Comparison of ENCODE assay signal across 7 mouse cellular contexts in the genomic region with DNA sequence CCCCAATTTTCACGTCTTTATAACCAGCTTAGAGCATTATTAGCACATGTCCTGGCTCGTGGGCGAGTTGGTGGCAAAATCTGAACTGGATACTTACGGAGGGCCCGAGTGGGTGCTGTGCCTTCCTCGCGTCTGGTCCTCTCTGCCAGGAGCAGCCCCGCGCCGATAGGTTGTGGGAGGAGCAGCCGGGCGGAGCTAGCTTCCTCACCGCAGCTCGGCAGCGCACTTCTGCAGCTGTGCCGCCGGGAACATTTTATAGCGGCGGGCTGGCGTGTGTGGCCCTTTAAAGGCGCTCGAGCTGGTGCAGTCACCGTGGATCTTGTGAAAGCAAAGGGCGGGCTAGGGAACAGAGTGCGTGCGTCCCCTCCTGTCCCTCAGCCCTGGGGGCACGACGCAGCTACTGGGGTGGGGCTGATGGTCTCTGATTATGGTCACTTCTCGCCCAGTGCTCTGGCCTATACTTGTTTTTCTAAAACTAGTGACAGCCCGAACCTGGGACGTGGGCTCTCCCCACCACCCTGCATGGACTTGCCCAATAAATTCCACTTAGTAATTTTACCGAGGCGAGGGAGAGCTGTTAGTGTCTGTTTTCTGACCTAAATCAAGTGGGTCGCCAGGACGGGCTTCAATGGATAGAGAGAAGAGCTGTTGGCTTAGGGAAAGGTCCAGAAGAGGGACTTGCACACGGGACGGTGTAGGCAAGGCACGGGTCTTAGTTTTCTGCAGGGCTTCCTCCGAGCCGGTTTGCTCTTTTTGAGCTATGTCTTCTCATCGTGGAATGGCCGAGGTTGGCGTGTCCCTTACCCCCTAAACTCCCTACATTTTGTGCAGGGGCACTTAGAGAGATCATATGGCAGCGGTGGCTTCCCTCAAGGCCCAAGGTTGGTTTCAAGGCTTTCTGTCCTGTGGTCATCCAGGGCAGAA. TPM values are rescaled to one million over a fixed set of nuclear protein-coding genes. Genes with fewer than 3 reads are reported as not detected.
DNase-seq lines count a peak whose midpoint lies in the region; ATAC-seq and TF ChIP-seq lines count a peak whose summit lies in the region.

A gene (minus strand): TSS at position 245 of the 924 bp plus-strand sequence.

- H3K27ac ChIP-seq in intestine, postnatal 0 days (ENCODE audit: low read depth, low read length) = no peak within 1 kb of the TSS
- H3K27ac ChIP-seq in limb, embryonic 10.5 days = peak within 1 kb of the TSS; percentile 82
- H3K27ac ChIP-seq in midbrain, embryonic 12.5 days (replicated peaks) = peak within 1 kb of the TSS; percentile 30; the same call in 1 of the 2 replicates

- peak; percentile 65 for ATAC-seq in intestine, postnatal 0 days
- peak; percentile 87 for ATAC-seq in midbrain, embryonic 12.5 days (ENCODE audit: low FRiP score, low read depth)

- DNase-seq in adrenal gland, postnatal 14 days = peak; percentile 74
- DNase-seq in embryo, embryonic 11 days = peak; percentile 86
- peak; percentile 91 for DNase-seq in heart, adult 11 months
- DNase-seq in limb, embryonic 10.5 days (ENCODE audit: low spot score) = peak; percentile 79
- DNase-seq in spleen, postnatal 36 days (ENCODE audit: low spot score in 2 of 2) = peak; percentile 21 to 27

- no peak within 1 kb of the TSS for H3K9ac ChIP-seq in intestine, postnatal 0 days (ENCODE audit: low read depth, low read length)
- peak within 1 kb of the TSS; percentile 53 for H3K9ac ChIP-seq in midbrain, embryonic 12.5 days (replicated peaks)

- H3K4me3 ChIP-seq in intestine, postnatal 0 days (ENCODE audit: low read depth, low read length) = peak within 1 kb of the TSS; percentile 49
- H3K4me3 ChIP-seq in limb, embryonic 10.5 days = peak within 1 kb of the TSS; percentile 64
- peak within 1 kb of the TSS; percentile 53 for H3K4me3 ChIP-seq in midbrain, embryonic 12.5 days

- 19% methylated on average over 44 of the region's 44 CpGs for WGBS in intestine, postnatal 0 days
- WGBS in limb, embryonic 10.5 days = 12% methylated on average over 44 of the region's 44 CpGs
- 18% methylated on average over 44 of the region's 44 CpGs for WGBS in midbrain, embryonic 12.5 days

- no peaks in the 10 kb centered on the region for H3K9me3 ChIP-seq in intestine, postnatal 0 days (ENCODE audit: control insufficient read depth)
- no peaks in the 10 kb centered on the region for H3K9me3 ChIP-seq in limb, embryonic 10.5 days (replicated peaks)
- H3K9me3 ChIP-seq in midbrain, embryonic 12.5 days = no peaks in the 10 kb centered on the region

- H3K36me3 ChIP-seq in intestine, postnatal 0 days (ENCODE audit: control insufficient read depth, insufficient read depth) = no peaks in the 10 kb centered on the region
- H3K36me3 ChIP-seq in limb, embryonic 10.5 days = peaks cover 6% of the 10 kb centered on the region
- no peaks in the 10 kb centered on the region for H3K36me3 ChIP-seq in midbrain, embryonic 12.5 days

- peak within 1 kb of the TSS; percentile 91 for H3K4me2 ChIP-seq in intestine, postnatal 0 days (replicated peaks; ENCODE audit: low read depth)
- H3K4me2 ChIP-seq in midbrain, embryonic 12.5 days (replicated peaks) = peak within 1 kb of the TSS; percentile 82

- no peaks in the 10 kb centered on the region for H3K4me1 ChIP-seq in intestine, postnatal 0 days (replicated peaks; ENCODE audit: control insufficient read depth, insufficient read depth, low read length)
- H3K4me1 ChIP-seq in limb, embryonic 10.5 days = peaks cover 19% of the 10 kb centered on the region
- peaks cover 4% of the 10 kb centered on the region; the same call in 1 of the 2 replicates for H3K4me1 ChIP-seq in midbrain, embryonic 12.5 days

- peaks cover 30% of the 10 kb centered on the region for H3K27me3 ChIP-seq in intestine, postnatal 0 days (replicated peaks; ENCODE audit: control insufficient read depth, insufficient read depth, low read length)
- H3K27me3 ChIP-seq in limb, embryonic 10.5 days (ENCODE audit: low read depth, poor library complexity, severe bottlenecking) = peaks cover 87% of the 10 kb centered on the region
- H3K27me3 ChIP-seq in midbrain, embryonic 12.5 days = peaks cover 71% of the 10 kb centered on the region

- TF ChIP-seq CTCF in intestine, postnatal 0 days (IDR thresholded peaks at IDR 0.05; ENCODE audit: low read depth) = no peak

RNA-seq across cellular contexts. Expression of the gene that starts here (rescaled TPM):
- 1.7 and 2.1 TPM in 2 replicates for total RNA-seq in adrenal gland, postnatal 14 days (2021)
- polyA plus RNA-seq in intestine, postnatal 0 days (2015; fragmentation: Nextera tagmentation; extraction: Ambion mirVana) = 0.67 and 0.68 TPM in 2 replicates
- polyA plus RNA-seq in limb, embryonic 10.5 days (2016; fragmentation: Nextera tagmentation; extraction: Ambion mirVana) = 27.8 and 33.1 TPM in 2 replicates
- polyA plus RNA-seq in midbrain, embryonic 12.5 days (2016; fragmentation: Nextera tagmentation; extraction: Ambion mirVana) = 5.3 and 7.9 TPM in 2 replicates

Comparison
In these comparisons a context has a peak if more than half of its experiments do, and no peak if none do; other contexts are left out.
1. Peak in ATAC-seq, H3K4me3 ChIP-seq and H3K4me2 ChIP-seq in intestine, postnatal 0 days; RNA of the gene not detected or under 1 TPM.
2. DNase-seq: peak in every context shown above with its lines; median percentile 91 in heart, adult 11 months; 86 in embryo, embryonic 11 days; 79 in limb, embryonic 10.5 days; 74 in adrenal gland, postnatal 14 days; 24 in spleen, postnatal 36 days.